Mouse (Mus musculus) kidney, adult 10 weeks (tissue): ENCODE data around the gene Ankra2. TPM values are rescaled to one million over a fixed set of nuclear protein-coding genes. Genes with fewer than 3 reads are reported as not detected.

ENCODE experiments used
- polyA plus RNA-seq: library from polyadenylated mRNA; stranded (reverse); fragments of 350-450 nt; fragmentation: Illumina TruSeq; extraction: RNeasy Lipid Tissue Mini Kit (QIAGEN cat#74804); gene quantifications from one replicate; pipeline ENCODE4 v1.2.3, GENCODE M21; 2014; ENCODE audit warnings: low read depth, low replicate concordance

Ankra2 gene
- polyA plus RNA-seq: 22.7 TPM

GRCm38 (mm10) chr13:98262636-98263457 lies at the start of gene Ankra2, which contains the start of gene Utp15:
TSS of gene Ankra2 (plus strand) at chr13:98263074.
TSS of gene Utp15 (minus strand) at chr13:98263041.

GRCm38 (mm10) chr13:98279686-98280085 lies 16.8 kb downstream of the Ankra2 start, which contains the start of gene Gm21976:
TSS of gene Gm21976 (plus strand) at chr13:98279887.

GRCm38 (mm10) chr13:98316480-98317245 lies 53.8 kb downstream of the Ankra2 start, which contains the start of gene Btf3:
TSS of gene Btf3 (minus strand) at chr13:98317006.

Other genes starting within 250 kb of the Ankra2 start
- 18.0 TPM for gene Arhgef28, start 56.6 kb upstream of the Ankra2 start, polyA plus RNA-seq
- 11.3 TPM for gene Utp15, start within 50 bp of the Ankra2 start, polyA plus RNA-seq
- not detected for gene Gm21976, start 16.8 kb downstream of the Ankra2 start, polyA plus RNA-seq
- gene Btf3, start 53.9 kb downstream of the Ankra2 start, polyA plus RNA-seq: 615 TPM
- 0.97 TPM for gene Foxd1, start 91.2 kb downstream of the Ankra2 start, polyA plus RNA-seq
- gene Gm10320, start 228.9 kb downstream of the Ankra2 start, polyA plus RNA-seq: 1.9 TPM